Mouse (Mus musculus) neural tube, embryonic 14.5 days (tissue): ENCODE data around the gene Map4. TPM values are rescaled to one million over a fixed set of nuclear protein-coding genes. Genes with fewer than 3 reads are reported as not detected.

ENCODE experiments used
- ATAC-seq: fragments of 200-750 bp; cut with Nextera tagmentation; 2 replicates; pipeline ENCODE4 v1.8.0; 2017; ENCODE audit warnings: low read depth, mild to moderate bottlenecking, moderate TSS enrichment, moderate library complexity
- H3K27ac ChIP-seq: fragments of 300-500 bp; sonication (generic); 2 replicates; pipeline ENCODE4 v1.5.1; 2014; ENCODE audit warnings: low read depth, mild to moderate bottlenecking, control low read depth, low read length, moderate library complexity, mixed read lengths
- H3K27me3 ChIP-seq: fragments of 300-500 bp; sonication (generic); 2 replicates; pipeline ENCODE4 v1.6.1; 2014; ENCODE audit warnings: low read length; ENCODE audit not compliant: control insufficient read depth, insufficient read depth
- H3K36me3 ChIP-seq: fragments of 300-500 bp; sonication (generic); 2 replicates; pipeline ENCODE4 v1.6.1; 2014; ENCODE audit warnings: low read length, mixed read lengths; ENCODE audit not compliant: control insufficient read depth, insufficient read depth
- H3K4me1 ChIP-seq: fragments of 300-500 bp; sonication (generic); 2 replicates; pipeline ENCODE4 v1.6.1; 2014; ENCODE audit warnings: low read length; ENCODE audit not compliant: control insufficient read depth, insufficient read depth
- H3K4me2 ChIP-seq: fragments of 300-500 bp; sonication (generic); 2 replicates; pipeline ENCODE4 v1.6.1; 2014; ENCODE audit warnings: mild to moderate bottlenecking, low read depth, low read length, control low read depth
- H3K4me3 ChIP-seq: fragments of 300-500 bp; sonication (generic); 2 replicates; pipeline ENCODE4 v1.5.1; 2014; ENCODE audit warnings: low read depth, low read length, control low read depth, mixed read lengths
- H3K9ac ChIP-seq: fragments of 300-500 bp; sonication (generic); replicated peaks from 2 replicates; pipeline ENCODE4 v1.6.1; 2014; ENCODE audit warnings: low read depth, mild to moderate bottlenecking, control low read depth, low read length, mixed read lengths
- H3K9me3 ChIP-seq: fragments of 300-500 bp; sonication (generic); 2 replicates; pipeline ENCODE4 v1.6.1; 2016; ENCODE audit warnings: low read length; ENCODE audit not compliant: control insufficient read depth
- WGBS: fragments of 180-500 bp; shearing (Covaris S2); extraction: QIAGEN DNeasy Blood & Tissue Kit; methylation state at CpG from one replicate; pipeline ENCODE4 v1.1.7; 2014; 5-methylcytosine and 5-hydroxymethylcytosine counted together
- polyA plus RNA-seq: library from polyadenylated mRNA; unstranded; fragments of >200 nt; fragmentation: Nextera tagmentation; extraction: Ambion mirVana; gene quantifications from 2 replicates; pipeline ENCODE4 v1.2.1, GENCODE M21; 2014

Gene Map4
- polyA plus RNA-seq, 1 experiment from 2014 or later: 171 TPM

GRCm38 (mm10) chr9:109939401-109939800 lies 8.1 kb downstream of the Map4 start:
- WGBS: 97% methylated on average over 3 of the region's 3 CpGs
- Histone ChIP-seq H3K4me1 (no peaks in the 10 kb centered on the region; the same call in 1 of the 2 replicates), H3K4me2 (no peak overlapping the region), H3K9me3 (no peaks in the 10 kb centered on the region), H3K4me3 (no peak overlapping the region), H3K27me3 (no peaks in the 10 kb centered on the region), H3K9ac (no peak overlapping the region), H3K36me3 (no peaks in the 10 kb centered on the region), H3K27ac (no peak overlapping the region)
- no peak for ATAC-seq

DNA sequence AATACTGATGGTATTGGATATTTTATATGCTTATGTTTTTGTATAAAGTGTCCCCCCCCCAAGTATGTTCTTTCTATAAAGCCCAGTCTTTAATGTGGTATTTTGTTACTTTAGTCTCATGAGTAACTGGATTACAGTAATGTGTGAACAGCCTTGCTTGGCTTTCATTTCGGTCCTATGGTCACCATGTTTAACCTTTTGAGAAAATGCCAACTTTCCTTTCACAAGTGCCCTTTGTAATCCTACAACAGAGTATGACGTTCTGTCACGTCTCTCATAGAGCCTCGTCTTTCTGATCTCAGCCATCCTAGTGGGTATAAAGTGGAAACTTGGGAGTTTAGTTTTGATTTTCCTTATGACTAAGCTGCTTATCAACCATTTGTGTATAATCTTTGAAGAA lies 11.5 kb downstream of the Map4 start:
- Histone ChIP-seq H3K4me2 (no peak overlapping the region), H3K9ac (no peak overlapping the region), H3K27ac (no peak overlapping the region), H3K27me3 (no peaks in the 10 kb centered on the region), H3K4me1 (no peaks in the 10 kb centered on the region), H3K36me3 (no peaks in the 10 kb centered on the region), H3K4me3 (no peak overlapping the region), H3K9me3 (no peaks in the 10 kb centered on the region)
- 84% methylated on average over 4 of the region's 4 CpGs for WGBS
- no peak for ATAC-seq

DNA sequence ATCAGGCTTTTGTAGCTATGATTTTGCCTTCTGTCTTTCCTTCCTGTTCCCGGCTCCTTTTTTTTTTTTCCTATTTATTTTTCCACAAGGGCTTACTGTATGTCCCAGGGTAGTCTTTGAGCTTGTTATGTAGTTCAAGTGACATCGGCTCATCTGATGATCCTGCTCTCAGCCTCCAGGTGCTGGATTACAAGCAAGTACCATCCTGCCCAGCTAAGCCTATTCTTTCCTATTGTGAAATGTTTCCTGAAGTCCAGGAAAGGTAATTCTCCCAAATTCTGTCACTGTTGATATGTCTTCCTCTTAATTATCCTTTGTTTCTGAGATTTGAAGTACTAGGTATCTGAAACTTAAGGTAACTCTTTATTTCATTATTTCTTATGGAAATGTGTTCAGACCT lies 13.5 kb downstream of the Map4 start:
- no peak overlapping the region for H3K4me2 ChIP-seq
- no peaks in the 10 kb centered on the region for H3K9me3 ChIP-seq
- no peaks in the 10 kb centered on the region for H3K27me3 ChIP-seq
- no peak overlapping the region for H3K27ac ChIP-seq
- H3K36me3 ChIP-seq: no peaks in the 10 kb centered on the region
- no peak for ATAC-seq
- no peak overlapping the region for H3K4me3 ChIP-seq
- no peak overlapping the region for H3K9ac ChIP-seq
- no peaks in the 10 kb centered on the region for H3K4me1 ChIP-seq
- WGBS: 64% methylated on average over 2 of the region's 2 CpGs

DNA sequence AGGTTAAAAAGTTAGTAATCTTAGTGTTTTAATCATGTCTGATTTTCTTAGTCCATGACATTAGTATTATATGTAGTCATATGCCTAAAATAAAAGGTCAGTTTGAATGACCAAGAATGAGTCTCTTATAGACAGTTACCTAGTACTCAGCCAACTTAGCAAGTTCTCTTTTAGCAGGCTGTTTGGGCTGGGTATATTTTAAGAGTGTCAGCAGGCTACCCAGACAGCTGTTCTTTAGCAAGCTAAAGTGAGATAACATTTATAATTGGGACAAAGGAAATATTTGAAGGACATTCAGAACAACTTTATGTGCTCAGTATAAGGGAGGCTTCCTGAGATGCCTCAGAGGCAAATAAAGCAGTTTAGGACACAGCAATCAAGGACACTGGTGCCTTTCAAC lies 17.3 kb downstream of the Map4 start:
- ATAC-seq: no peak
- Histone ChIP-seq H3K9ac (no peak overlapping the region), H3K36me3 (no peaks in the 10 kb centered on the region), H3K4me1 (no peaks in the 10 kb centered on the region), H3K27me3 (no peaks in the 10 kb centered on the region), H3K4me2 (no peak overlapping the region), H3K9me3 (no peaks in the 10 kb centered on the region), H3K4me3 (no peak overlapping the region), H3K27ac (no peak overlapping the region)

DNA sequence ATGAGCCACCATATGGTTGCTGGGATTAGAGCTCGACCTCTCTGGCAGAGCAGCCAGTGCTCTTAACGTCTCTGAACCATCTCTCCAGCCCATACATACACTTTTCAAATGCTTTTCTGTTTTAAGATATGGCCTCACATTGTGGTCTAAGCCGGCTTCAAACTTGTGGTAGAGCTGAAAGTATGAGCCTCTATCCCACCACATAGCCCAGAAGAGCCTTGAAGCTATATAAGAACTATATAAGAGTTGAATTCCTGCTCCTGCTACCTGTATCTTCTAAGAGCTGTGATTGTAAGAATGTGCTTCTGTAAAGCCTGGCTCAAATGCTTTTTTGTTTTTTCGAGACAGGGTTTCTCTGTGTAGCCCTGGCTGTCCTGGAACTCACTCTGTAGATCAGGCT lies 18.5 kb downstream of the Map4 start:
- 93% methylated on average over 4 of the region's 4 CpGs for WGBS
- Histone ChIP-seq H3K9me3 (no peaks in the 10 kb centered on the region), H3K4me3 (no peak overlapping the region), H3K4me1 (no peaks in the 10 kb centered on the region), H3K36me3 (no peaks in the 10 kb centered on the region), H3K27ac (no peak overlapping the region), H3K27me3 (no peaks in the 10 kb centered on the region), H3K9ac (no peak overlapping the region), H3K4me2 (no peak overlapping the region)
- no peak for ATAC-seq

- no peaks in the 10 kb centered on the region for H3K27me3 ChIP-seq
- H3K4me2 ChIP-seq: no peak overlapping the region
- H3K9ac ChIP-seq: no peak overlapping the region
- no peaks in the 10 kb centered on the region for H3K9me3 ChIP-seq
- 93% methylated on average over 8 of the region's 8 CpGs for WGBS
- H3K27ac ChIP-seq: no peak overlapping the region
- no peak for ATAC-seq
- no peak overlapping the region for H3K4me3 ChIP-seq
- H3K4me1 ChIP-seq: no peaks in the 10 kb centered on the region
- no peaks in the 10 kb centered on the region for H3K36me3 ChIP-seq
Measured at GRCm38 (mm10) chr9:109953538-109953937, 22.3 kb downstream of the Map4 start.

DNA sequence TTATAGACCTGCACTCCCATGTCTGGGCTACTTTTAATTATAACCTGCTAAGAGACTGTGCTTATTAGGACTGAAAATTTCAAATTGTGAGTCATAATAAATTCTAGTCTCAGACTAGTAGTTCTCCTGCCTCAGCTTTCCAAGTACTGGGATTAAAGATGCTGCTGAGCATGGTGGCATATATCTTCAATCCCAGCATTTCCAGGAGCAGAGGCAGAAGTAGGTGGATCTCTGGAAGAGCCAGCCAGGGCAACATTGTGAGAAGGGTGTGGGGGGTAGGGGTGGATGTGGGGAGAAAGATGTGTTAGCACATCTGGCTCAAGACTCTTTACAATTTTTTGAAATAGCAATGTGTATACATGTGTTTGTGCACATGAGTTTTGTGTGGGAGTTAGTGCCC lies 23.4 kb downstream of the Map4 start:
- Histone ChIP-seq H3K27ac (no peak overlapping the region), H3K27me3 (no peaks in the 10 kb centered on the region), H3K9ac (no peak overlapping the region), H3K4me1 (no peaks in the 10 kb centered on the region), H3K4me2 (no peak overlapping the region), H3K4me3 (no peak overlapping the region), H3K9me3 (no peaks in the 10 kb centered on the region), H3K36me3 (no peaks in the 10 kb centered on the region)
- no peak for ATAC-seq

GRCm38 (mm10) chr9:109959456-109960150 lies 28.3 kb downstream of the Map4 start:
- Histone ChIP-seq H3K27me3 (no peaks in the 10 kb centered on the region), H3K9ac (no peak overlapping the region), H3K4me2 (no peak overlapping the region), H3K9me3 (no peaks in the 10 kb centered on the region), H3K36me3 (no peaks in the 10 kb centered on the region), H3K4me1 (no peaks in the 10 kb centered on the region), H3K4me3 (no peak overlapping the region), H3K27ac (no peak overlapping the region)
- no peak for ATAC-seq
- WGBS: 56% methylated on average over 5 of the region's 5 CpGs

GRCm38 (mm10) chr9:109960593-109960992 lies 29.3 kb downstream of the Map4 start:
- Histone ChIP-seq H3K27me3 (no peaks in the 10 kb centered on the region), H3K9me3 (no peaks in the 10 kb centered on the region), H3K27ac (no peak overlapping the region), H3K9ac (no peak overlapping the region), H3K4me2 (no peak overlapping the region), H3K36me3 (no peaks in the 10 kb centered on the region), H3K4me1 (no peaks in the 10 kb centered on the region), H3K4me3 (no peak overlapping the region)
- ATAC-seq: no peak
- WGBS: 96% methylated on average over 4 of the region's 4 CpGs
